Mouse (Mus musculus) heart, adult 11 months (tissue): ENCODE measurements at regions not wholly inside any gene's neighbourhood (a gene's known extent, or its start where the extent isn't known, plus 50 kb on each side); places are given as distances from the start of the nearest gene placed in this dataset.
A peak's percentile ranks its signal among the peaks of the same experiment; 100 is the strongest.

ENCODE experiments used
- DNase-seq: peaks from one replicate; pipeline ENCODE4 v3.0.0; 2022

GRCm38 (mm10) chr13:5373191-5373590, 488.1 kb upstream of the Klf6 start:
- DNase-seq: no peak

- no peak for DNase-seq
Measured at GRCm38 (mm10) chr13:5408226-5408804, 453.0 kb upstream of the Klf6 start.

GRCm38 (mm10) chr13:5412052-5412451, 449.2 kb upstream of the Klf6 start:
- DNase-seq: no peak

GRCm38 (mm10) chr13:5413009-5413408, 448.3 kb upstream of the Klf6 start:
- DNase-seq: peak; percentile 80

- DNase-seq: peak; percentile 98
Measured at GRCm38 (mm10) chr13:5424110-5424509, 437.2 kb upstream of the Klf6 start.

- no peak for DNase-seq
Measured at GRCm38 (mm10) chr13:5425491-5426232, 435.6 kb upstream of the Klf6 start.

- peak; percentile 83 for DNase-seq
Measured at GRCm38 (mm10) chr13:5433652-5434051, 427.6 kb upstream of the Klf6 start.

GRCm38 (mm10) chr13:5435131-5435530, 426.2 kb upstream of the Klf6 start:
- no peak for DNase-seq

- peak; percentile 90 for DNase-seq
Measured at GRCm38 (mm10) chr13:5436191-5436590, 425.1 kb upstream of the Klf6 start.

GRCm38 (mm10) chr13:5440454-5440853, 420.8 kb upstream of the Klf6 start:
- DNase-seq: no peak

- no peak for DNase-seq
Measured at GRCm38 (mm10) chr13:5444759-5445478, 416.4 kb upstream of the Klf6 start.

- no peak for DNase-seq
Measured at GRCm38 (mm10) chr13:5448601-5449000, 412.7 kb upstream of the Klf6 start.

- DNase-seq: no peak
Measured at GRCm38 (mm10) chr13:5480779-5481178, 380.5 kb upstream of the Klf6 start.

- no peak for DNase-seq
Measured at GRCm38 (mm10) chr13:5492266-5492665, 369.0 kb upstream of the Klf6 start.

GRCm38 (mm10) chr13:5497535-5497934, 363.7 kb upstream of the Klf6 start:
- no peak for DNase-seq

- DNase-seq: no peak
Measured at GRCm38 (mm10) chr13:5511784-5512183, 349.5 kb upstream of the Klf6 start.

- DNase-seq: no peak
Measured at GRCm38 (mm10) chr13:5515552-5515951, 345.7 kb upstream of the Klf6 start.

GRCm38 (mm10) chr13:5516088-5516487, 345.2 kb upstream of the Klf6 start:
- no peak for DNase-seq

GRCm38 (mm10) chr13:5519181-5519580, 342.1 kb upstream of the Klf6 start:
- DNase-seq: no peak

- DNase-seq: no peak
Measured at GRCm38 (mm10) chr13:5519600-5519999, 341.7 kb upstream of the Klf6 start.

- no peak for DNase-seq
Measured at GRCm38 (mm10) chr13:5527400-5527799, 333.9 kb upstream of the Klf6 start.

GRCm38 (mm10) chr13:5540321-5540720, 321.0 kb upstream of the Klf6 start:
- DNase-seq: peak; percentile 83

- DNase-seq: no peak
Measured at GRCm38 (mm10) chr13:5545521-5545920, 315.8 kb upstream of the Klf6 start.

- no peak for DNase-seq
Measured at GRCm38 (mm10) chr13:5546011-5546410, 315.3 kb upstream of the Klf6 start.
